Mouse (Mus musculus): Measurements from ENCODE around the gene Rps17. TPM values are rescaled to one million over a fixed set of nuclear protein-coding genes. Genes with fewer than 3 reads are reported as not detected.
A peak's percentile ranks its signal among the peaks of the same experiment; 100 is the strongest.

Gene Rps17
- polyA plus RNA-seq (2014; fragmentation: Nextera tagmentation; extraction: Ambion mirVana), result 1,489 and 1,594 TPM in 2 replicates

- Histone ChIP-seq H3K36me3 (ENCODE audit: control insufficient read depth, insufficient read depth, low read length) (peaks cover 41% of the 10 kb centered on the region), H3K9me3 (ENCODE audit: control insufficient read depth, low read length) (no peaks in the 10 kb centered on the region), H3K27me3 (replicated peaks; ENCODE audit: control insufficient read depth, insufficient read depth, low read length) (no peaks in the 10 kb centered on the region), H3K4me1 (replicated peaks; ENCODE audit: control insufficient read depth, insufficient read depth, low read length) (peaks cover 19% of the 10 kb centered on the region), H3K4me2 (ENCODE audit: low read length) (peak within 1 kb of the TSS; percentile 95), H3K4me3 (ENCODE audit: low read depth, low read length) (peak within 1 kb of the TSS; percentile 87), H3K27ac (ENCODE audit: low read depth) (peak within 1 kb of the TSS; percentile 82), H3K9ac (ENCODE audit: low read length) (peak within 1 kb of the TSS; percentile 97)
- ATAC-seq (replicated peaks; ENCODE audit: low FRiP score, low TSS enrichment, low read depth), result peak; percentile 89
- DNase-seq (ENCODE audit: low spot score), result peak; percentile 100
- WGBS, result under 1% methylated on average over 81 of the region's 85 CpGs
Measured at GRCm38 (mm10) chr7:81344544-81345446, at the start of gene Rps17. Gene Rps17, minus strand, starts transcription at chr7:81345254.

- H3K27me3 ChIP-seq (replicated peaks; ENCODE audit: control insufficient read depth, insufficient read depth, low read length), result no peaks in the 10 kb centered on the region
- H3K4me2 ChIP-seq (ENCODE audit: low read length), result no peak overlapping the region
- DNase-seq (ENCODE audit: low spot score) (no peak), ATAC-seq (replicated peaks; ENCODE audit: low FRiP score, low TSS enrichment, low read depth) (no peak)
- no peak overlapping the region for H3K9ac ChIP-seq (ENCODE audit: low read length)
- H3K9me3 ChIP-seq (ENCODE audit: control insufficient read depth, low read length), result no peaks in the 10 kb centered on the region
- 89% methylated on average over 1 of the region's 1 CpGs for WGBS
- no peak overlapping the region for H3K4me3 ChIP-seq (ENCODE audit: low read depth, low read length)
- no peak overlapping the region for H3K27ac ChIP-seq (ENCODE audit: low read depth)
- no peaks in the 10 kb centered on the region for H3K36me3 ChIP-seq (ENCODE audit: control insufficient read depth, insufficient read depth, low read length)
- H3K4me1 ChIP-seq (replicated peaks; ENCODE audit: control insufficient read depth, insufficient read depth, low read length), result no peaks in the 10 kb centered on the region
Measured at GRCm38 (mm10) chr7:81379363-81379762, 34.3 kb upstream of the Rps17 start.

- Histone ChIP-seq H3K27me3 (replicated peaks; ENCODE audit: control insufficient read depth, insufficient read depth, low read length) (peaks cover 8% of the 10 kb centered on the region; the same call in 1 of the 2 replicates), H3K4me3 (ENCODE audit: low read depth, low read length) (no peak overlapping the region), H3K9me3 (ENCODE audit: control insufficient read depth, low read length) (no peaks in the 10 kb centered on the region), H3K4me1 (replicated peaks; ENCODE audit: control insufficient read depth, insufficient read depth, low read length) (peaks cover 7% of the 10 kb centered on the region; the same call in 1 of the 2 replicates), H3K4me2 (ENCODE audit: low read length) (peak overlapping the region; percentile 35), H3K9ac (ENCODE audit: low read length) (no peak overlapping the region), H3K27ac (ENCODE audit: low read depth) (no peak overlapping the region), H3K36me3 (ENCODE audit: control insufficient read depth, insufficient read depth, low read length) (no peaks in the 10 kb centered on the region)
- ATAC-seq (replicated peaks; ENCODE audit: low FRiP score, low TSS enrichment, low read depth) (no peak), DNase-seq (ENCODE audit: low spot score) (peak; percentile 65)
- WGBS, result 4% methylated on average over 13 of the region's 13 CpGs
Measured at GRCm38 (mm10) chr7:81372337-81372920, 27.4 kb upstream of the Rps17 start.

GRCm38 (mm10) chr7:81371811-81372210 lies 26.8 kb upstream of the Rps17 start:
- no peak overlapping the region for H3K4me3 ChIP-seq (ENCODE audit: low read depth, low read length)
- H3K4me1 ChIP-seq (replicated peaks; ENCODE audit: control insufficient read depth, insufficient read depth, low read length), result peaks cover 7% of the 10 kb centered on the region; the same call in 1 of the 2 replicates
- WGBS, result 25% methylated on average over 5 of the region's 5 CpGs
- ATAC-seq (replicated peaks; ENCODE audit: low FRiP score, low TSS enrichment, low read depth), result no peak
- no peaks in the 10 kb centered on the region for H3K9me3 ChIP-seq (ENCODE audit: control insufficient read depth, low read length)
- H3K36me3 ChIP-seq (ENCODE audit: control insufficient read depth, insufficient read depth, low read length), result no peaks in the 10 kb centered on the region
- H3K27me3 ChIP-seq (replicated peaks; ENCODE audit: control insufficient read depth, insufficient read depth, low read length), result peaks cover 8% of the 10 kb centered on the region; the same call in 1 of the 2 replicates
- no peak for DNase-seq (ENCODE audit: low spot score)
- no peak overlapping the region for H3K9ac ChIP-seq (ENCODE audit: low read length)
- H3K4me2 ChIP-seq (ENCODE audit: low read length), result peak overlapping the region; percentile 35; the same call in 1 of the 2 replicates
- H3K27ac ChIP-seq (ENCODE audit: low read depth), result no peak overlapping the region

- Histone ChIP-seq H3K4me3 (ENCODE audit: low read depth, low read length) (no peak overlapping the region), H3K9me3 (ENCODE audit: control insufficient read depth, low read length) (no peaks in the 10 kb centered on the region), H3K36me3 (ENCODE audit: control insufficient read depth, insufficient read depth, low read length) (no peaks in the 10 kb centered on the region), H3K9ac (ENCODE audit: low read length) (no peak overlapping the region), H3K4me1 (replicated peaks; ENCODE audit: control insufficient read depth, insufficient read depth, low read length) (peaks cover 7% of the 10 kb centered on the region; the same call in 1 of the 2 replicates), H3K27me3 (replicated peaks; ENCODE audit: control insufficient read depth, insufficient read depth, low read length) (peaks cover 8% of the 10 kb centered on the region; the same call in 1 of the 2 replicates), H3K27ac (ENCODE audit: low read depth) (no peak overlapping the region), H3K4me2 (ENCODE audit: low read length) (no peak overlapping the region)
- WGBS, result 59% methylated on average over 3 of the region's 3 CpGs
- no peak for ATAC-seq (replicated peaks; ENCODE audit: low FRiP score, low TSS enrichment, low read depth)
- DNase-seq (ENCODE audit: low spot score), result no peak
Measured at GRCm38 (mm10) chr7:81369724-81370123, 24.7 kb upstream of the Rps17 start.

GRCm38 (mm10) chr7:81367946-81368345 lies 22.9 kb upstream of the Rps17 start:
- no peak for DNase-seq (ENCODE audit: low spot score)
- WGBS, result 73% methylated on average over 3 of the region's 3 CpGs
- H3K36me3 ChIP-seq (ENCODE audit: control insufficient read depth, insufficient read depth, low read length), result no peaks in the 10 kb centered on the region
- ATAC-seq (replicated peaks; ENCODE audit: low FRiP score, low TSS enrichment, low read depth), result no peak
- no peak overlapping the region for H3K4me3 ChIP-seq (ENCODE audit: low read depth, low read length)
- H3K27me3 ChIP-seq (replicated peaks; ENCODE audit: control insufficient read depth, insufficient read depth, low read length), result peaks cover 8% of the 10 kb centered on the region; the same call in 1 of the 2 replicates
- no peak overlapping the region for H3K4me2 ChIP-seq (ENCODE audit: low read length)
- peaks cover 7% of the 10 kb centered on the region; the same call in 1 of the 2 replicates for H3K4me1 ChIP-seq (replicated peaks; ENCODE audit: control insufficient read depth, insufficient read depth, low read length)
- H3K9ac ChIP-seq (ENCODE audit: low read length), result no peak overlapping the region
- H3K27ac ChIP-seq (ENCODE audit: low read depth), result no peak overlapping the region
- H3K9me3 ChIP-seq (ENCODE audit: control insufficient read depth, low read length), result no peaks in the 10 kb centered on the region

- Histone ChIP-seq H3K27ac (ENCODE audit: low read depth) (no peak overlapping the region), H3K4me3 (ENCODE audit: low read depth, low read length) (no peak overlapping the region), H3K36me3 (ENCODE audit: control insufficient read depth, insufficient read depth, low read length) (no peaks in the 10 kb centered on the region), H3K4me1 (replicated peaks; ENCODE audit: control insufficient read depth, insufficient read depth, low read length) (no peaks in the 10 kb centered on the region), H3K27me3 (replicated peaks; ENCODE audit: control insufficient read depth, insufficient read depth, low read length) (no peaks in the 10 kb centered on the region), H3K9ac (ENCODE audit: low read length) (no peak overlapping the region), H3K9me3 (ENCODE audit: control insufficient read depth, low read length) (no peaks in the 10 kb centered on the region), H3K4me2 (ENCODE audit: low read length) (no peak overlapping the region)
- WGBS, result 78% methylated on average over 7 of the region's 7 CpGs
- no peak for ATAC-seq (replicated peaks; ENCODE audit: low FRiP score, low TSS enrichment, low read depth)
- no peak for DNase-seq (ENCODE audit: low spot score)
Measured at GRCm38 (mm10) chr7:81356975-81357374, 11.9 kb upstream of the Rps17 start.

GRCm38 (mm10) chr7:81356360-81356759 lies 11.3 kb upstream of the Rps17 start:
- WGBS, result 88% methylated on average over 1 of the region's 1 CpGs
- no peaks in the 10 kb centered on the region for H3K36me3 ChIP-seq (ENCODE audit: control insufficient read depth, insufficient read depth, low read length)
- ATAC-seq (replicated peaks; ENCODE audit: low FRiP score, low TSS enrichment, low read depth) (no peak), DNase-seq (ENCODE audit: low spot score) (no peak)
- no peaks in the 10 kb centered on the region for H3K4me1 ChIP-seq (replicated peaks; ENCODE audit: control insufficient read depth, insufficient read depth, low read length)
- H3K27ac ChIP-seq (ENCODE audit: low read depth), result no peak overlapping the region
- no peaks in the 10 kb centered on the region for H3K9me3 ChIP-seq (ENCODE audit: control insufficient read depth, low read length)
- H3K9ac ChIP-seq (ENCODE audit: low read length), result no peak overlapping the region
- H3K4me2 ChIP-seq (ENCODE audit: low read length), result no peak overlapping the region
- no peak overlapping the region for H3K4me3 ChIP-seq (ENCODE audit: low read depth, low read length)
- H3K27me3 ChIP-seq (replicated peaks; ENCODE audit: control insufficient read depth, insufficient read depth, low read length), result no peaks in the 10 kb centered on the region

All from intestine, embryonic 14.5 days (tissue).